Mouse (Mus musculus) mouse embryonic stem cell (cell line): ENCODE results near the gene G3bp1.

Source experiments
- in situ Hi-C, 2 experiments: fragments of 300-500 bp; cut with MboI; formaldehyde crosslinking; loops; 1 replicate in 1 of 2; 3 replicates in 1 of 2; pipeline ENCODE4 v1.14.3; 2019 to 2020; ENCODE audit warnings: low sequenced_read_pairs in 2 of 2, low pct_unique_long_range_greater_than_20kb in 1 of 2, mixed read lengths in 1 of 2; ENCODE audit not compliant: unreplicated experiment in 1 of 2

Gene G3bp1

DNA sequence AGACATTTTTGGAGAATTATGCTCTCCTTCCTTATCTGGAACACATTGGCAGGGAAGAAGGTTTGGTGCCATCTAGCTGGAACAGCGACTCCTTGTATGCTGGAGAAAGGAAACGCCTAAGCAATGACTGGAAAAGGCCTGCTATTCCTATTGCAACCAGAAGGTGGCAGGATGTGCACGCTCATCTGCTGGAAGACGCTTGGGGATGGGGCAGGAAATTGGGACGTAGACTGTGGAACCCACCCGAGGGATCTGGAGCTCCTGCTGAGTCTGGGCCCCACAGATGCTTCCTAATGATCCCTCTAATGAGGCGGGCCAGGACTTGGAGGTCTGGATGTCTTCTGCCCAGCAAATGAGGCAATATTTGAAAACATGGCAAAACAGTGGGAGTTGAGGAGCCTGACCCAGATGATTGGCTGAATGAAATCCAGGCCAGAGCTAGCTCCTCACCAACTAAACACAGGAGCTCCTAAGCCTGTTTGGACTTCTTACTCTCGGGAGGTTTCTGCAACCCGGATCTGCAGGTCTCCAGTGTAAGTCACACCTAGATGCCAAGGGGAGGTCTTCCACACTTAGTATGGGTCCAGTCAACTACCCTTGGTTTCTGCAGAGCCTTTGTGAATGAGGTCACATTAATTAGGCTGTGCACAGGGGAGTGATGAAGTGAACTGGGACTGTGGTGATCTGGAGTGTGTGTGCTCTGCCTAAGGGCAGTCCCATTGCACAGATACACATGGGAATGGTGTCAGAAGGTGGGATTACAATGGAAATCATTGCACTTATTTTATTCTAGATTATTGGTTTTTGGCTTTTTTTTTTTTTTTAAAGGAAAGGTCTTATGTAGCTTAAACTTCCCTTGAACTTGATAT, 49.6 kb downstream of the G3bp1 start:
- in situ Hi-C loops, result no loop called here

DNA sequence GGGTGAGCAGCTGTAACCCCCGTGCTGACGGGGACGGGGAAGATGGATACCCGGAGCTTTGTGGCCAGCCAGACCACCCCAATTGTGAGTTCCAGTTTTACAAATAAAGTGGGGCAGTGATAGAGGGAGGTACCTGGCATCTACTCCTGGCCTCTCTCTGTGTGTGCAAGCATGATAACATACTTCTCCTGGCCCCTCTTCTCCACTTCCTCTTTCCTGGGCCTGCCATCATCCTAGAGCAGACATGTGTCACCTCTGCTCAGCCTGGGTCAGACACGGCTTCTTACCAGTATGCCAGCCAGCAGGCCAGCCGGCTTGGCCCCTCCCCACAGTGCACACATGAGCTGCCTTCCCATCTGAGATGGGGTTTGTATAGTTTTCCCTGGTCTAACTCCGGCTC, 61.3 kb downstream of the G3bp1 start:
- in situ Hi-C loops, result no loop called here

DNA sequence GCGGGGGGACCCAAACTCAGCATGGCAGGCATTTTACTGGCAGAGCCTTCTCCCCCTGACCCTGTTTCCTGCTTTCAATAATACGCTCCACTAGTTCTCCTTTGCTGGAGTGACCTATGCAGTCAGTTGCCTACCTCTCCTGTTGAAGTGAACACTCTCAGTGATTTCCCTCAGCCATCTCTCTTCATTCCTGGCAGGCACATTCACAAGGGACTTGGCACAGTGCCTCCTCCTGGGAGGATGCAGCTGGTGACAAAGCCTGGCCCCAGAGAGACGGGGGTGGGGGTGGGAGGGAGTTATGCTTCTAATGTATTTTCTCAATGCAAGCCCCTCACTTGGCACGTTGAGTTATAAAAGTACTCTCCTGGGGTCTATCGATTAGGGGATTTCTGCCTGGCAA, 63.9 kb downstream of the G3bp1 start:
- in situ Hi-C loops, result no loop called here

DNA sequence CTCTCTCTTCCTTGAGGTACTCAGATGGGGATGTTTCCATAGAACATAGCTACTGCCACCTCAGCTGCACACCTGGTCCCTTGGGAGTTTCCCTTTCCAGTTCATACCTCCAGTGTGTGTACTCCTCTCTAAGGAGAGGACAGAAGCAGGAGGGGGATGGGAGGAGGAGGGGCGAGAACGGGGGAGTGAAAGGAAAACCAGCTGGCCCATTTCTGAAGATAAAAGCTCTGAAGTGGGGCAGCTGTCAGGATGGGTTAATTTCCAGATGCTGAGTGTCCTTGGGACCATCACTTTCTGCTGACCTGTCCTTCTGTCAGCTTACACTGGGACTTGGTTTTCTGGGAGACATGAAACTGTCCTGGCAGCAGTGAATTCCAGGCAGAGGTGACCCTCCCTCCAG, 65.3 kb downstream of the G3bp1 start:
- in situ Hi-C loops, result no loop called here

DNA sequence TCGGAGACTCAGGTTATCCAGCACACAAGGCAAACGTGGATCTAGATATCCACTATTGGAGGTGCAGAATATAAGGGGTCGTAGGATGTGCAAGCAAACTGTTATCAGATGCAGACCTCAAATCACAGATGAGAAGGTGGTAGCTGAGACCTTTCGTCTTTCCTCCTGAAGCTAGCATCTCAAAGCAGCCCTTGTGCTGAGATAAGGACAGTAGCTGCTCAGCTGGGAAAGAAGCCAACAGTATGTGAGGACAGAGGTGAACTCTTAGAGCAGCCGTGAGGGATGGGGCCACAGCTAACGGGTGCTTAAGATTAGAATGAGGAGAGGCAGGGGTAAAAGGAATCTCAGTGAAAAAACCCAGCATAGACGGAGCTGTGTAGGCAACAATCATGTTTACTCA, 72.6 kb downstream of the G3bp1 start:
- in situ Hi-C loops, result no loop called here

DNA sequence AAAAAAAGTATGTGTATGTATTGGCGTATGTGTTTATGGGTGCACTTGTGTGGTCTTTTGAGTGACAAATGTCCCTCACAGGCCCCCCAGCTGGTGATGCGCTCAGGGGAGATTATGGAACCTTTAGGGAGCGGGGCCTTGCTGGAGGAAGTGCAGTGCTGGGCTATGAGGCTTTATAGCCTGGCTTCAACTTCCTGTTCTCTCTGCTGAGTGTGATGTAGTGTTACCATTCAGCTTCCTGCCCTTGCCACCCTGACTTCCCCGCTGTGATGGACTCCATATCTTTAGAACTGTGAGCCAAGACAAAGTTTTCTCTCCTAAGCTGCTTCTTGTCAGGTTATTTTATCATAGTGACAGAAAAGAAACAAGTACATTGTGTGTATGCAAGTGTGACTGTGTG, 73.2 kb downstream of the G3bp1 start:
- in situ Hi-C loops, result no loop called here

DNA sequence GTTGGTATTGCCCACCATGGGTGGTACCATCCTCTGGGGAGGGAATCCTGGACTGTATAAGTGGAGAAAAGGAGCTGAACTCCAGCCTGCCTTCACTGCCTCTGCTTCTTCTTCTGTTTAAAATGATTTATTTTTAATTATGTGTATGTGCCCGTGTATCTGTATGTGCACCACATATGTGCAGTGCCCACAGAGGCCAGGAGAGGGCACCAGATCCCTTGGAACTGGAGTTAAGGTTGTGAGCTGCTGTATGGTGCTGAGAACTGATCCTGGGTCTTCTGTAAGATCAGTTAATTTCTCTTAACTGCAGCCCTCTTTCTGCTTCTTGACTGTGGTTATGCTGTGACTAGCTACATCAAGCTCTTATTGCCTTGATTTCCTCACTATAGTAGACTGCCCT, 76.2 kb downstream of the G3bp1 start:
- in situ Hi-C loops, result no loop called here
